Mouse (Mus musculus): Measurements from ENCODE around the gene Hmox1. TPM values are rescaled to one million over a fixed set of nuclear protein-coding genes. Genes with fewer than 3 reads are reported as not detected.

Hmox1 gene
- polyA plus RNA-seq, 1 experiment: 10.9 TPM

- H3K36me3 ChIP-seq (ENCODE audit: control insufficient read depth, insufficient read depth, low read length): no peaks in the 10 kb centered on the region
These were observed 16.7 kb downstream of the Hmox1 start for GRCm38 (mm10) chr8:75110093-75110492.

GRCm38 (mm10) chr8:75118505-75118904, 25.1 kb downstream of the Hmox1 start:
- TF ChIP-seq CTCF (IDR thresholded peaks at IDR 0.05; ENCODE audit: control insufficient read depth, insufficient read depth, insufficient replicate concordance, low read depth, low read length) (no peak), POLR2A (IDR thresholded peaks at IDR 0.05; ENCODE audit: control insufficient read depth, low read depth, low read length) (no peak)
- H3K36me3 ChIP-seq (ENCODE audit: control insufficient read depth, insufficient read depth, low read length): no peaks in the 10 kb centered on the region; the same call in none of the 2 replicates
- H3K4me1 ChIP-seq (ENCODE audit: control insufficient read depth, insufficient read depth, low read length): no peaks in the 10 kb centered on the region
- H3K27me3 ChIP-seq (ENCODE audit: control insufficient read depth, insufficient read depth, low read length): no peaks in the 10 kb centered on the region
- no peak overlapping the region for H3K27ac ChIP-seq (ENCODE audit: control insufficient read depth, insufficient read depth, low read depth, low read length)
- H3K4me3 ChIP-seq (ENCODE audit: control insufficient read depth, low read depth, low read length): no peak overlapping the region

More at GRCm38 (mm10) chr8:75110093-75110492, 16.7 kb downstream of the Hmox1 start:
- Histone ChIP-seq H3K27ac (ENCODE audit: control insufficient read depth, insufficient read depth, low read depth, low read length) (no peak overlapping the region), H3K4me1 (ENCODE audit: control insufficient read depth, insufficient read depth, low read length) (peaks cover 7% of the 10 kb centered on the region), H3K4me3 (ENCODE audit: control insufficient read depth, low read depth, low read length) (peak overlapping the region; percentile 95), H3K27me3 (ENCODE audit: control insufficient read depth, insufficient read depth, low read length) (no peaks in the 10 kb centered on the region)
- TF ChIP-seq POLR2A (IDR thresholded peaks at IDR 0.05; ENCODE audit: control insufficient read depth, low read depth, low read length) (0 out of 2 replicates have a peak, but pooled peaks have one; percentile 17), CTCF (IDR thresholded peaks at IDR 0.05; ENCODE audit: control insufficient read depth, insufficient read depth, insufficient replicate concordance, low read depth, low read length) (no peak)

- TF ChIP-seq CTCF (IDR thresholded peaks at IDR 0.05; ENCODE audit: control insufficient read depth, insufficient read depth, insufficient replicate concordance, low read depth, low read length) (no peak), POLR2A (IDR thresholded peaks at IDR 0.05; ENCODE audit: control insufficient read depth, low read depth, low read length) (no peak)
- H3K36me3 ChIP-seq (ENCODE audit: control insufficient read depth, insufficient read depth, low read length): no peaks in the 10 kb centered on the region; the same call in none of the 2 replicates
These were observed 25.9 kb downstream of the Hmox1 start for GRCm38 (mm10) chr8:75119287-75119686.

GRCm38 (mm10) chr8:75119747-75120146, 26.3 kb downstream of the Hmox1 start:
- TF ChIP-seq POLR2A (IDR thresholded peaks at IDR 0.05; ENCODE audit: control insufficient read depth, low read depth, low read length) (no peak), CTCF (IDR thresholded peaks at IDR 0.05; ENCODE audit: control insufficient read depth, insufficient read depth, insufficient replicate concordance, low read depth, low read length) (no peak)
- Histone ChIP-seq H3K27me3 (ENCODE audit: control insufficient read depth, insufficient read depth, low read length) (no peaks in the 10 kb centered on the region), H3K27ac (ENCODE audit: control insufficient read depth, insufficient read depth, low read depth, low read length) (no peak overlapping the region), H3K36me3 (ENCODE audit: control insufficient read depth, insufficient read depth, low read length) (no peaks in the 10 kb centered on the region; the same call in none of the 2 replicates), H3K4me3 (ENCODE audit: control insufficient read depth, low read depth, low read length) (no peak overlapping the region), H3K4me1 (ENCODE audit: control insufficient read depth, insufficient read depth, low read length) (no peaks in the 10 kb centered on the region)

More at GRCm38 (mm10) chr8:75119287-75119686, 25.9 kb downstream of the Hmox1 start:
- no peaks in the 10 kb centered on the region for H3K4me1 ChIP-seq (ENCODE audit: control insufficient read depth, insufficient read depth, low read length)
- H3K27me3 ChIP-seq (ENCODE audit: control insufficient read depth, insufficient read depth, low read length): no peaks in the 10 kb centered on the region
- no peak overlapping the region for H3K27ac ChIP-seq (ENCODE audit: control insufficient read depth, insufficient read depth, low read depth, low read length)
- H3K4me3 ChIP-seq (ENCODE audit: control insufficient read depth, low read depth, low read length): no peak overlapping the region

- no peak for TF ChIP-seq POLR2A (IDR thresholded peaks at IDR 0.05; ENCODE audit: control insufficient read depth, low read depth, low read length)
- no peak for TF ChIP-seq CTCF (IDR thresholded peaks at IDR 0.05; ENCODE audit: control insufficient read depth, insufficient read depth, insufficient replicate concordance, low read depth, low read length)
- no peaks in the 10 kb centered on the region for H3K4me1 ChIP-seq (ENCODE audit: control insufficient read depth, insufficient read depth, low read length)
- no peak overlapping the region for H3K27ac ChIP-seq (ENCODE audit: control insufficient read depth, insufficient read depth, low read depth, low read length)
- no peak overlapping the region for H3K4me3 ChIP-seq (ENCODE audit: control insufficient read depth, low read depth, low read length)
- H3K27me3 ChIP-seq (ENCODE audit: control insufficient read depth, insufficient read depth, low read length): no peaks in the 10 kb centered on the region
- no peaks in the 10 kb centered on the region; the same call in none of the 2 replicates for H3K36me3 ChIP-seq (ENCODE audit: control insufficient read depth, insufficient read depth, low read length)
These were observed 34.0 kb downstream of the Hmox1 start for GRCm38 (mm10) chr8:75127406-75127805.

- Histone ChIP-seq H3K4me1 (ENCODE audit: control insufficient read depth, insufficient read depth, low read length) (no peaks in the 10 kb centered on the region), H3K4me3 (ENCODE audit: control insufficient read depth, low read depth, low read length) (no peak overlapping the region), H3K27me3 (ENCODE audit: control insufficient read depth, insufficient read depth, low read length) (no peaks in the 10 kb centered on the region), H3K27ac (ENCODE audit: control insufficient read depth, insufficient read depth, low read depth, low read length) (no peak overlapping the region), H3K36me3 (ENCODE audit: control insufficient read depth, insufficient read depth, low read length) (no peaks in the 10 kb centered on the region)
- no peak for TF ChIP-seq POLR2A (IDR thresholded peaks at IDR 0.05; ENCODE audit: control insufficient read depth, low read depth, low read length)
- TF ChIP-seq CTCF (IDR thresholded peaks at IDR 0.05; ENCODE audit: control insufficient read depth, insufficient read depth, insufficient replicate concordance, low read depth, low read length): peak; percentile 47; the same call in 1 of the 2 replicates
These were observed 39.1 kb downstream of the Hmox1 start for GRCm38 (mm10) chr8:75132485-75132884.

GRCm38 (mm10) chr8:75133399-75133798, 40.0 kb downstream of the Hmox1 start:
- H3K36me3 ChIP-seq (ENCODE audit: control insufficient read depth, insufficient read depth, low read length): no peaks in the 10 kb centered on the region
- no peaks in the 10 kb centered on the region for H3K27me3 ChIP-seq (ENCODE audit: control insufficient read depth, insufficient read depth, low read length)
- TF ChIP-seq POLR2A (IDR thresholded peaks at IDR 0.05; ENCODE audit: control insufficient read depth, low read depth, low read length): no peak
- TF ChIP-seq CTCF (IDR thresholded peaks at IDR 0.05; ENCODE audit: control insufficient read depth, insufficient read depth, insufficient replicate concordance, low read depth, low read length): no peak
- no peak overlapping the region for H3K4me3 ChIP-seq (ENCODE audit: control insufficient read depth, low read depth, low read length)
- no peak overlapping the region for H3K27ac ChIP-seq (ENCODE audit: control insufficient read depth, insufficient read depth, low read depth, low read length)
- H3K4me1 ChIP-seq (ENCODE audit: control insufficient read depth, insufficient read depth, low read length): no peaks in the 10 kb centered on the region
